32 mouse cellular contexts compared by ENCODE assay signal in genomic region chr4:142024536-142024935, GRCm38 (mm10). TPM values are rescaled to one million over a fixed set of nuclear protein-coding genes. Genes with fewer than 3 reads are reported as not detected.
"Had no signal": no experiment of that assay in that cellular context is flagged by ENCODE, and none has a peak within 500 bp of the region (broad histone marks: within the 10 kb centered on the region; RNA-seq: fewer than 3 reads in every experiment).

No protein-coding gene starts in this region.

- H3K27ac ChIP-seq: left cerebral cortex, adult 2 months; limb, embryonic 10.5 days; limb, embryonic 12.5 days; limb, embryonic 13.5 days; limb, embryonic 15.5 days; liver, embryonic 13.5 days; liver, embryonic 14.5 days; liver, embryonic 15.5 days; lung, embryonic 15.5 days; macrophage; midbrain, embryonic 10.5 days; midbrain, embryonic 12.5 days; midbrain, embryonic 13.5 days; midbrain, embryonic 15.5 days; neural tube, embryonic 12.5 days; neural tube, embryonic 13.5 days had no signal

- H3K27me3 ChIP-seq: limb, embryonic 12.5 days; limb, embryonic 13.5 days; limb, embryonic 15.5 days; lung, embryonic 15.5 days; midbrain, embryonic 12.5 days; midbrain, embryonic 13.5 days; midbrain, embryonic 15.5 days; neural tube, embryonic 12.5 days; neural tube, embryonic 13.5 days had no signal

- ATAC-seq: lung, postnatal 0 days; midbrain, embryonic 13.5 days; midbrain, embryonic 15.5 days; midbrain, embryonic 16.5 days had no signal

- H3K4me2 ChIP-seq: limb, embryonic 12.5 days; limb, embryonic 13.5 days; limb, embryonic 15.5 days; liver, embryonic 13.5 days; liver, embryonic 15.5 days; lung, embryonic 14.5 days; lung, embryonic 15.5 days; midbrain, embryonic 11.5 days; midbrain, embryonic 12.5 days; midbrain, embryonic 13.5 days; midbrain, embryonic 15.5 days; neural tube, embryonic 12.5 days; neural tube, embryonic 13.5 days had no signal

- H3K4me3 ChIP-seq: left cerebral cortex, adult 2 months; limb, embryonic 10.5 days; limb, embryonic 12.5 days; limb, embryonic 13.5 days; limb, embryonic 15.5 days; liver, embryonic 13.5 days; liver, embryonic 15.5 days; lung, embryonic 15.5 days; megakaryocyte, embryonic 14.5 days; midbrain, embryonic 10.5 days; midbrain, embryonic 12.5 days; midbrain, embryonic 13.5 days; midbrain, embryonic 15.5 days; myocyte; neural tube, embryonic 12.5 days; neural tube, embryonic 13.5 days had no signal

- H3K36me3 ChIP-seq: limb, embryonic 10.5 days; limb, embryonic 12.5 days; limb, embryonic 13.5 days; limb, embryonic 15.5 days; liver, embryonic 13.5 days; liver, embryonic 15.5 days; lung, embryonic 15.5 days; midbrain, embryonic 10.5 days; midbrain, embryonic 12.5 days; midbrain, embryonic 13.5 days; midbrain, embryonic 15.5 days; neural tube, embryonic 12.5 days; neural tube, embryonic 13.5 days had no signal

- DNase-seq: left cerebral cortex, postnatal 4 days; liver, embryonic 13.5 days; lung, adult 18-20 months; lung, adult 2 months; lung, embryonic 14.5 days; lung, postnatal 10 days; lung, postnatal 14 days; lung, postnatal 36 days; lung, postnatal 4 days; midbrain, embryonic 14.5 days had no signal

- H3K9ac ChIP-seq: limb, embryonic 12.5 days; limb, embryonic 13.5 days; limb, embryonic 15.5 days; liver, embryonic 13.5 days; liver, embryonic 14.5 days; liver, embryonic 15.5 days; lung, embryonic 14.5 days; lung, embryonic 15.5 days; midbrain, embryonic 12.5 days; midbrain, embryonic 13.5 days; midbrain, embryonic 15.5 days; neural tube, embryonic 12.5 days; neural tube, embryonic 13.5 days had no signal

- H3K9me3 ChIP-seq: limb, embryonic 10.5 days; limb, embryonic 12.5 days; limb, embryonic 13.5 days; limb, embryonic 15.5 days; liver, embryonic 13.5 days; liver, embryonic 15.5 days; lung, embryonic 15.5 days; midbrain, embryonic 10.5 days; midbrain, embryonic 12.5 days; midbrain, embryonic 13.5 days; midbrain, embryonic 15.5 days; neural tube, embryonic 12.5 days; neural tube, embryonic 13.5 days had no signal

- H3K4me1 ChIP-seq: limb, embryonic 13.5 days; limb, embryonic 15.5 days; lung, embryonic 15.5 days; midbrain, embryonic 10.5 days; midbrain, embryonic 12.5 days; midbrain, embryonic 13.5 days; midbrain, embryonic 15.5 days; neural tube, embryonic 12.5 days; neural tube, embryonic 13.5 days had no signal

RNA-seq across cellular contexts. Expression of gene Fhad1, which starts 9.7 kb away (rescaled TPM):
- total RNA-seq: megakaryocyte, adult 5-6 weeks; megakaryocyte-erythroid progenitor cell, adult 5-6 weeks had no signal

RNA-seq across cellular contexts. Expression of gene Tmem51, which starts 59.6 kb away (rescaled TPM):
- polyA plus RNA-seq: myocyte had no signal
